9 mouse cellular contexts compared by ENCODE assay signal in genomic region chr5:129729286-129729685, GRCm38 (mm10). TPM values are rescaled to one million over a fixed set of nuclear protein-coding genes. Genes with fewer than 3 reads are reported as not detected.
DNase-seq lines count a peak whose midpoint lies in the region; ATAC-seq and TF ChIP-seq lines count a peak whose summit lies in the region.
"Had no signal": no experiment of that assay in that cellular context is flagged by ENCODE, and none has a peak within 500 bp of the region (broad histone marks: within the 10 kb centered on the region; RNA-seq: fewer than 3 reads in every experiment).

No protein-coding gene starts in this region.

- ATAC-seq in lung, embryonic 16.5 days (ENCODE audit: low read depth): no peak
- ATAC-seq in intestine, embryonic 14.5 days (replicated peaks; ENCODE audit: low FRiP score, low TSS enrichment, low read depth): no peak
- ATAC-seq in stomach, embryonic 15.5 days (ENCODE audit: insufficient read depth, low FRiP score, low read depth): no peak
- no peak for ATAC-seq in midbrain, embryonic 11.5 days (ENCODE audit: low FRiP score)

- TF ChIP-seq POLR2A in lung, adult 2 months (IDR thresholded peaks at IDR 0.05; ENCODE audit: borderline replicate concordance, extremely low read depth, low read depth, low read length): no peak

- no peak overlapping the region for H3K4me3 ChIP-seq in lung, embryonic 16.5 days (ENCODE audit: low read length)
- no peak overlapping the region for H3K4me3 ChIP-seq in lung, adult 2 months (replicated peaks; ENCODE audit: extremely low read depth, low read depth, low read length)
- H3K4me3 ChIP-seq in intestine, embryonic 14.5 days (ENCODE audit: low read depth, low read length): no peak overlapping the region
- no peak overlapping the region for H3K4me3 ChIP-seq in stomach, embryonic 15.5 days (replicated peaks)
- H3K4me3 ChIP-seq in midbrain, embryonic 11.5 days (ENCODE audit: low read depth, low read length): no peak overlapping the region

- 16% methylated on average over 11 of the region's 11 CpGs for WGBS in lung, embryonic 16.5 days
- 26% methylated on average over 11 of the region's 11 CpGs for WGBS in lung, adult 2 months
- WGBS in intestine, embryonic 14.5 days: 42% methylated on average over 11 of the region's 11 CpGs
- WGBS in stomach, embryonic 15.5 days: 27% methylated on average over 11 of the region's 11 CpGs
- 80% methylated on average over 11 of the region's 11 CpGs for WGBS in midbrain, embryonic 11.5 days

- H3K4me2 ChIP-seq in lung, embryonic 16.5 days (ENCODE audit: low read depth, low read length): peak overlapping the region; percentile 1; the same call in 1 of the 2 replicates
- H3K4me2 ChIP-seq in intestine, embryonic 14.5 days (ENCODE audit: low read length): peak overlapping the region; percentile 18; the same call in 1 of the 2 replicates
- H3K4me2 ChIP-seq in stomach, embryonic 15.5 days: peak overlapping the region; percentile 19; the same call in 1 of the 2 replicates
- no peak overlapping the region for H3K4me2 ChIP-seq in midbrain, embryonic 11.5 days

- H3K4me1 ChIP-seq in lung, embryonic 16.5 days (replicated peaks; ENCODE audit: control insufficient read depth, insufficient read depth, low read length): peaks cover 19% of the 10 kb centered on the region
- peaks cover 10% of the 10 kb centered on the region for H3K4me1 ChIP-seq in lung, adult 2 months (ENCODE audit: control insufficient read depth, insufficient read depth, low read length)
- H3K4me1 ChIP-seq in intestine, embryonic 14.5 days (replicated peaks; ENCODE audit: control insufficient read depth, insufficient read depth, low read length): peaks cover 29% of the 10 kb centered on the region
- H3K4me1 ChIP-seq in stomach, embryonic 15.5 days: peaks cover 29% of the 10 kb centered on the region
- no peaks in the 10 kb centered on the region; the same call in 1 of the 2 replicates for H3K4me1 ChIP-seq in midbrain, embryonic 11.5 days (ENCODE audit: control insufficient read depth, insufficient read depth, low read length)

- H3K27ac ChIP-seq in lung, embryonic 16.5 days (ENCODE audit: low read length): peak overlapping the region; percentile 41
- peak overlapping the region; percentile 51; the same call in 1 of the 2 replicates for H3K27ac ChIP-seq in intestine, embryonic 14.5 days (ENCODE audit: low read depth)
- H3K27ac ChIP-seq in stomach, embryonic 15.5 days: 0 out of 2 replicates have a peak overlapping the region, but pooled peaks have one; percentile 33
- no peak overlapping the region for H3K27ac ChIP-seq in midbrain, embryonic 11.5 days (ENCODE audit: low read depth, low read length)

- no peaks in the 10 kb centered on the region for H3K27me3 ChIP-seq in lung, embryonic 16.5 days (ENCODE audit: control insufficient read depth, insufficient read depth, low read depth, low read length)
- H3K27me3 ChIP-seq in intestine, embryonic 14.5 days (replicated peaks; ENCODE audit: control insufficient read depth, insufficient read depth, low read length): no peaks in the 10 kb centered on the region
- H3K27me3 ChIP-seq in stomach, embryonic 15.5 days (replicated peaks): no peaks in the 10 kb centered on the region
- no peaks in the 10 kb centered on the region for H3K27me3 ChIP-seq in midbrain, embryonic 11.5 days (ENCODE audit: control insufficient read depth, insufficient read depth, low read length)

- no peak overlapping the region for H3K9ac ChIP-seq in lung, embryonic 16.5 days (ENCODE audit: low read length)
- H3K9ac ChIP-seq in intestine, embryonic 14.5 days (ENCODE audit: low read length): no peak overlapping the region
- H3K9ac ChIP-seq in stomach, embryonic 15.5 days: no peak overlapping the region
- H3K9ac ChIP-seq in midbrain, embryonic 11.5 days (ENCODE audit: low read length): no peak overlapping the region

- H3K9me3 ChIP-seq in lung, embryonic 16.5 days (ENCODE audit: control insufficient read depth, low read length): no peaks in the 10 kb centered on the region
- no peaks in the 10 kb centered on the region for H3K9me3 ChIP-seq in intestine, embryonic 14.5 days (ENCODE audit: control insufficient read depth, low read length)
- no peaks in the 10 kb centered on the region for H3K9me3 ChIP-seq in stomach, embryonic 15.5 days
- no peaks in the 10 kb centered on the region for H3K9me3 ChIP-seq in midbrain, embryonic 11.5 days (ENCODE audit: control insufficient read depth, low read length)

- H3K36me3 ChIP-seq in lung, embryonic 16.5 days (ENCODE audit: control insufficient read depth, insufficient read depth, low read length): no peaks in the 10 kb centered on the region
- H3K36me3 ChIP-seq in intestine, embryonic 14.5 days (ENCODE audit: control insufficient read depth, insufficient read depth, low read length): no peaks in the 10 kb centered on the region
- H3K36me3 ChIP-seq in stomach, embryonic 15.5 days: no peaks in the 10 kb centered on the region
- no peaks in the 10 kb centered on the region for H3K36me3 ChIP-seq in midbrain, embryonic 11.5 days (ENCODE audit: control insufficient read depth, insufficient read depth, low read length)

- peak; percentile 24 to 44 for DNase-seq in cerebellum, adult 18-20 months
- DNase-seq in cerebellum, adult 8-10 months: no peak
- DNase-seq in lung, adult 2 months: no peak
- DNase-seq in intestine, embryonic 14.5 days (ENCODE audit: low spot score): no peak
- DNase-seq in frontal cortex, postnatal 14 days (ENCODE audit: low spot score in 2 of 2): no peak
- DNase-seq in midbrain, embryonic 11.5 days (ENCODE audit: low spot score, missing footprints): no peak

- TF ChIP-seq CTCF in lung, adult 2 months (IDR thresholded peaks at IDR 0.05; ENCODE audit: insufficient read depth, low read length): no peak

RNA-seq across cellular contexts. Expression of gene Nipsnap2, which starts 4.4 kb away (rescaled TPM):
- 94.7 and 98.7 TPM in 2 replicates for polyA plus RNA-seq in lung, embryonic 16.5 days (2015; fragmentation: Nextera tagmentation; extraction: Ambion mirVana)
- polyA plus RNA-seq in lung, adult 2 months (2012; rRNA removed): 37.6 and 51.5 TPM in 2 replicates
- 101 and 103 TPM in 2 replicates for polyA plus RNA-seq in intestine, embryonic 14.5 days (2014; fragmentation: Nextera tagmentation; extraction: Ambion mirVana)
- polyA plus RNA-seq in stomach, embryonic 15.5 days (2015; fragmentation: Nextera tagmentation; extraction: Ambion mirVana): 90.0 and 103 TPM in 2 replicates
- 83.6 and 89.0 TPM in 2 replicates for polyA plus RNA-seq in midbrain, embryonic 11.5 days (2014; fragmentation: Nextera tagmentation; extraction: Ambion mirVana)

RNA-seq across cellular contexts. Expression of gene Mrps17, which starts 14.0 kb away (rescaled TPM):
- 164 and 173 TPM in 2 replicates for polyA plus RNA-seq in lung, embryonic 16.5 days (2015; fragmentation: Nextera tagmentation; extraction: Ambion mirVana)
- polyA plus RNA-seq in lung, adult 2 months (2012; rRNA removed): 57.2 and 61.3 TPM in 2 replicates
- 211 and 218 TPM in 2 replicates for polyA plus RNA-seq in intestine, embryonic 14.5 days (2014; fragmentation: Nextera tagmentation; extraction: Ambion mirVana)
- polyA plus RNA-seq in stomach, embryonic 15.5 days (2015; fragmentation: Nextera tagmentation; extraction: Ambion mirVana): 177 and 185 TPM in 2 replicates
- 180 and 189 TPM in 2 replicates for polyA plus RNA-seq in midbrain, embryonic 11.5 days (2014; fragmentation: Nextera tagmentation; extraction: Ambion mirVana)

RNA-seq across cellular contexts. Expression of gene Sept14, which starts 21.0 kb away (rescaled TPM):
- polyA plus RNA-seq in lung, embryonic 16.5 days (2015; fragmentation: Nextera tagmentation; extraction: Ambion mirVana): not detected in 2 replicates
- polyA plus RNA-seq in lung, adult 2 months (2012; rRNA removed): not detected in 2 replicates
- not detected in 2 replicates for polyA plus RNA-seq in intestine, embryonic 14.5 days (2014; fragmentation: Nextera tagmentation; extraction: Ambion mirVana)
- polyA plus RNA-seq in stomach, embryonic 15.5 days (2015; fragmentation: Nextera tagmentation; extraction: Ambion mirVana): not detected in 2 replicates
- polyA plus RNA-seq in midbrain, embryonic 11.5 days (2014; fragmentation: Nextera tagmentation; extraction: Ambion mirVana): not detected in 2 replicates
- polyA plus RNA-seq: thymus, postnatal 0 days had no signal

RNA-seq across cellular contexts. Expression of gene Psph, which starts 58.0 kb away (rescaled TPM):
- 32.7 and 33.5 TPM in 2 replicates for polyA plus RNA-seq in lung, embryonic 16.5 days (2015; fragmentation: Nextera tagmentation; extraction: Ambion mirVana)
- 12.9 and 13.5 TPM in 2 replicates for polyA plus RNA-seq in lung, adult 2 months (2012; rRNA removed)
- 43.9 and 47.9 TPM in 2 replicates for polyA plus RNA-seq in intestine, embryonic 14.5 days (2014; fragmentation: Nextera tagmentation; extraction: Ambion mirVana)
- polyA plus RNA-seq in stomach, embryonic 15.5 days (2015; fragmentation: Nextera tagmentation; extraction: Ambion mirVana): 45.9 and 46.1 TPM in 2 replicates
- polyA plus RNA-seq in midbrain, embryonic 11.5 days (2014; fragmentation: Nextera tagmentation; extraction: Ambion mirVana): 42.2 and 42.3 TPM in 2 replicates

RNA-seq across cellular contexts. Expression of gene Zfp11, which starts 59.4 kb away (rescaled TPM):
- polyA plus RNA-seq in lung, embryonic 16.5 days (2015; fragmentation: Nextera tagmentation; extraction: Ambion mirVana): 4.2 and 5.3 TPM in 2 replicates
- 1.6 and 2.1 TPM in 2 replicates for polyA plus RNA-seq in lung, adult 2 months (2012; rRNA removed)
- polyA plus RNA-seq in intestine, embryonic 14.5 days (2014; fragmentation: Nextera tagmentation; extraction: Ambion mirVana): 4.0 and 4.1 TPM in 2 replicates
- 3.8 and 4.0 TPM in 2 replicates for polyA plus RNA-seq in stomach, embryonic 15.5 days (2015; fragmentation: Nextera tagmentation; extraction: Ambion mirVana)
- 6.1 and 8.2 TPM in 2 replicates for polyA plus RNA-seq in midbrain, embryonic 11.5 days (2014; fragmentation: Nextera tagmentation; extraction: Ambion mirVana)

Comparison
In these comparisons a context has a peak if more than half of its experiments do, and no peak if none do; other contexts are left out.
1. DNase-seq: peak in cerebellum, adult 18-20 months (2 of 2); none in cerebellum, adult 8-10 months (single experiment), lung, adult 2 months (single experiment), intestine, embryonic 14.5 days (single experiment), frontal cortex, postnatal 14 days (0 of 2) and midbrain, embryonic 11.5 days (single experiment).